Mouse (Mus musculus): ENCODE results near the gene Chst15.

Gene Chst15

GRCm38 (mm10) chr7:132317036-132317541, at the start of gene Chst15:
TSS of gene Chst15 (minus strand) at chr7:132317228.
- peak in 1 of 2 experiments; percentile 64 for DNase-seq (ENCODE audit: inconsistent age in 2 of 2, low spot score in 1 of 2)

- no peak for DNase-seq (ENCODE audit: inconsistent age in 2 of 2, low spot score in 1 of 2)
Observed at GRCm38 (mm10) chr7:132365703-132366384, 48.8 kb upstream of the Chst15 start.

DNA sequence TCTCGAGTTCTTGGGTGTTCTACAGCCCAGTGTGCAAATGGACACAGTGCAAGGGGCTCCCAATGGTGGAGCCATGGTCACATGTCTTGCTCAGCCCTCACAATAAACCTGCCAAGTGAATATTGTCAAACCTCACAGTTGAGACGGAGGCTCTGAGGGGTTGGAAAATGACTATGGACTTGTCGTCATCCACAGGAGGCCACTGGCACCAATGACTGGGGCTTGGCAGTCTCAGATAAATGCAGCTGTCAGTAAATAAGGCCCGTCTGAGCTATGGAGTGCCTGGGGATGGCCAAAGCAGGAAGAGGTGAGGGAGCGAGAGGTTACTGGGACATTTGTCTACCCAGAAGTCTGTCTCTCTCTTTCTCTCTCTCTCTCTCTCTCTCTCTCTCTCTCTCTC, 48.1 kb upstream of the Chst15 start:
- DNase-seq (ENCODE audit: inconsistent age in 2 of 2, low spot score in 1 of 2): no peak

- DNase-seq (ENCODE audit: inconsistent age in 2 of 2, low spot score in 1 of 2): no peak
Observed at GRCm38 (mm10) chr7:132364506-132364905, 47.5 kb upstream of the Chst15 start.

DNA sequence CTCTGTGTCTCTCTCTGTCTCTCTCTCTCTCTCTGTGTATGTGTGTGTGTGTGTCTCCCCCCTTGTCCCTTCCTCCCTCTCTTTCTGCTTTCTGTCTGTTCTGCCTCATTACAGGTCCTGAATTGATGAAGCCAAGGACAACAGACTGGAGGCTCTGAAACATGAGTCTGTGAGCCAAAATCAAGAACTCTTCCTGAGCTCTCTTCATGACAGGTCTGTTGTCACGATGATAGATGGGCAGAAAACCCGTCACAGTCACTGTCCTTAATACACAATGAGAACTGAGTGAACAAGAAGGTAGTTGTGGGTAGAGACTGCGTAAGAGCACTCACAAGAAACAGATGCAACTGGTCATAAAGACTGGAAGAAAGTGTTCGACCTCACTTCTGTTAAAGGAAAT, 43.3 kb upstream of the Chst15 start:
- no peak for DNase-seq (ENCODE audit: inconsistent age in 2 of 2, low spot score in 1 of 2)

GRCm38 (mm10) chr7:132358709-132359108, 41.7 kb upstream of the Chst15 start:
- DNase-seq (ENCODE audit: inconsistent age in 2 of 2, low spot score in 1 of 2): peak; percentile 46 to 71

DNA sequence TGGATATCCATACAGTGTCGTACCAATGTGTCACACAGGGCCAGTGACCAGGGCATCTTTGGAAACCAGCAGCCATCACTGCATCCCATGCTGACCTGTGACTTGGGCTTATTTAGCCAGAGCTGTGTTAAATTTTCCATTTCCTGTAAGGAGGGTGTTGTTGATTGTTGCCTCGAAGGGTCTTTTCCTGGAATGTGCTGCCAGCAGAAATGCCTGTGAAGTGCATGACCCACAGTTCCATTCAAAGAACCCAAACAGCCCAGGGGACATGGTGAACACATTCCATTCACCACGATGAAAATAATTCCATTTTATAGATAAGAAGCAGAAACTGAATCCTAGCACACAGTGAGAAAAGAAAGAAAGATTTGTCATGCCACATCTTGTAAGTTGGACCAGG, 41.2 kb upstream of the Chst15 start:
- DNase-seq (ENCODE audit: inconsistent age in 2 of 2, low spot score in 1 of 2): peak in 1 of 2 experiments; percentile 27

DNA sequence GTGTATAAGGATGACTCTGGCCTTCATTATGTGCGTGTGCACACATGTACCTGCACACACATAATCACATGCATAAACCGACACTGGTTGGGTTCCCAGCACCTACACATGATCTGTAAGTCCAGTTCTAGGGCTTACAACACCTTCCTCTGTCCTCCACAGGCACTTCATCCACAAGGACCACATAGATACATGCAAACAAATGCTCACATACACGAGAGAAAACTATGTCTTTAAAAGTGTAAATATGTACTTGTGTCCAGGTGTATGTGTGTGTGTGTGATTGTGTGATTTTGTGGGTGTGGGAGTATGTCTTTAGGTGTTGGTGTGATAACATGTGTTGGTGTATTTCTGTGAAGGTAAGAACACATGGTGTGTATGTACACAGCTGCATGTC, 40.8 kb upstream of the Chst15 start:
- DNase-seq (ENCODE audit: inconsistent age in 2 of 2, low spot score in 1 of 2): no peak

DNA sequence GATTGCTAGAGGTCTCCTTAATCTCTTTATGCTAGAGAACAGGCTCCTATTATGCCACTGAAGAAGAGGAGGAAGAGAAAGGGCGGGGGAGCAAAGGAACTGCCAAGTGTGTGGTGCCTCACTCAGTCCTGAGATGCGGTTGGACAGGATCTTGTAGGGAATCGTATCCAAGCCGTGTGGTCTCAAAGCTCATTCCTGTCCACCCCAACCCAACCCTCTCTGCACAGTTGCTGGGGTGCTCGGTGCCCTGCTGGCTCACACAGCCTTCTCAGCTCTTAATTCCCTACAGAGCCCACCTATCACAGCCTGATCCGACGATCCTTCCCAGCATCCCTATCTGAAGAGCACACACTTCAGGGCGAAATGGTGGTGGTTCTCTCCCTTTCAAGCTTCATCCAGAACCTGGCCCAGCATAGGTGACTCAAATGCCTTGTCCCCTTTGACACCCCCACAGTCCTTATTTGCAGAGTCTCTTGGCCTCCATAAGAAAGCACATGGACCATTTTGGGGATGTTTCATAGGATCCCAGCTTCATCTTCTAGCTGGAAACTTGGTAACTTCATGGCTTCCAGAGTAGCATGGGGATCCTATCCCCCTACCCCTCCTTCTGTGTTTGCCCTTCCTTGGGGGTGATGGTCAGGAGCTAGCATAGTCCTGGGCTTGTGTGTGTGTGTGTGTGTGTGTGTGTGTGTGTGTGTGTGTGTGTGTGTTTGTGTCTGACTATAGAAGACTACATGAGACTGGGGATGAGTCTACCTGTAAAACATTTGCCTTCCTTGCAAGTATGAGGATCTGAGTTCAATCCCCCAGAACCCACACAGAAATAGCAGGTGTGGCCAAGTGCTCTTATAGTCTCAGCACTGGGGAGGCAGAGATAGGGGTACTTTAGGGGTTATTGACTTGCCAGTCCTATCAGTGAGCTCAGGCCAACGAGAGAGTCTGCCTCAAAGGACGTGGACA, 40.1 kb upstream of the Chst15 start:
- no peak for DNase-seq (ENCODE audit: inconsistent age in 2 of 2, low spot score in 1 of 2)

DNA sequence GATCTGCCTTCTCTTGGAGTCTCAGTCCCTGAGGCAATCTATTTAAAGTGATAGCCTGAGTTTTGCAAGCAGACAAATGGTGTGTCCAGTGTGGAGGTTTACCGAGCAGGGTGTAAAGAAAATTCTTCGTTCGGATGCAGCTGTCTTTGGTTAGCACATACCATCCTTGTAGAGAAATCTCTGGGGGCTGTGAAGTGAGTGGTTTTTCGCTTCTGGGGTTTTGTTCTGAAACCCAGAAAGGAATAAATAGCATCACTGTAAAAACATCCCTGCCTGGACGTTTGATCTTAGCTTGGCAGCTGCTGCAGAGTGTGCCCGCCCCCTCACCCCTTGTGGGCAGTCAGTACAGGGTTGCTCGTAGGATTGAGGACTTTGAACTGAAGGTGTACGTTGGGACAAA, 39.2 kb upstream of the Chst15 start:
- DNase-seq (ENCODE audit: inconsistent age in 2 of 2, low spot score in 1 of 2): no peak

DNA sequence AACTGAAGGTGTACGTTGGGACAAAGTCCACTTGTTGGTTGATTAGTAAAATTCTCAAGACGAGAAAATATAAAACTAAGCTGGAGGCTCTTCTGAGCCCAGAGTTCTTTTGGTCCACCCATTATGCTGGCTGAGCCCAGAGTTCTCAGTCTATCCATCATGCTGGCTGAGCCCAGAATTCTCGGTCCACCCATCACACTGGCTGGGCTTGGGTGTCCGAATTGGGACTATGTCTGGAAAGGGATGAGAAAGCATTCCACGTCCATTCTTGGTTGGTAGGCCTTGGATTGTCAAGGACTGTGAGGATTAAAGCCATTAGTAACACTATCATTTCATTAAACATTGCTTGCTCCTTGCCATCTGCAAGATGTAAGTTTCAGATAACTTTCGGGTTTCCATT, 38.7 kb upstream of the Chst15 start:
- DNase-seq (ENCODE audit: inconsistent age in 2 of 2, low spot score in 1 of 2): no peak

GRCm38 (mm10) chr7:132349075-132349572, 32.1 kb upstream of the Chst15 start:
- no peak for DNase-seq (ENCODE audit: inconsistent age in 2 of 2, low spot score in 1 of 2)

DNA sequence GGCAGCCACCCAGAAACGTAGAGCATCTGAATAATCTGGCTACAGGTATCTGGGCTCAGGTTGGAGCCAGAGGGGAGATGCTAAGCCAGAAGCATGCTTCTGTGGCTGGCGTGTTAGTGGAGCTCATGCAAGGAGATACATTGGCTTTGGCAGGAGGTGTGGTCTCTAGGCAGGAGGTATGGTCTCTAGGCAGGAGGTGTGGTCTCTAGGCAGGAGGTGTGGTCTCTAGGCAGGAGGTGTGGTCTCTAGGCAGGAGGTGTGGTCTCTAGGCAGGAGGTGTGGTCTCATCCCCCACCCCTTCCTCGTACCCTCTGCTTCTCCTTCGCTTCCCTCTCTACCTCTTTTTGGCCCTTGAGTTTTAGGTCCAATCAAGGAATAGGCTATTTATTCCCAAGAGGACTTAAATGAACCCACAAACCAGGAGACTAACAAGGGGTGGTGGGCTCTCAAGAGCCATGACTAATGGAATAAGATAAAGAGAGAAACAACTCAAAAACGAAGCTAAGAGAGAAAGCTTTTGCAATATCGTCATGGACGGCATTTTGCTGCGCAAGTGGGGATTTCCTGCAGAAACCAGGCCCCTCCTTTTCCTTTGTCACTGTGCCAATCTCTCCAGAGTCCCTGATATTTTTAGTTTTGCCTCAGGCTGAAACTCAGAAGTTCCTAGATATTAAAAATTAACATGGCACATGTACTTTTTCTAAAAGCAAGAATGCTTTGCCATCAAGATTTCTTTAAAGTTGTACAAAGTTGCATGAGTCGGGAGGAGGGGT, 30.4 kb upstream of the Chst15 start:
- DNase-seq (ENCODE audit: inconsistent age in 2 of 2, low spot score in 1 of 2): peak; percentile 34 to 72

GRCm38 (mm10) chr7:132345526-132346070, 28.6 kb upstream of the Chst15 start:
- DNase-seq (ENCODE audit: inconsistent age in 2 of 2, low spot score in 1 of 2): peak; percentile 34 to 81

GRCm38 (mm10) chr7:132344606-132345005, 27.6 kb upstream of the Chst15 start:
- peak in 1 of 2 experiments; percentile 78 for DNase-seq (ENCODE audit: inconsistent age in 2 of 2, low spot score in 1 of 2)

GRCm38 (mm10) chr7:132343900-132344299, 26.9 kb upstream of the Chst15 start:
- no peak for DNase-seq (ENCODE audit: inconsistent age in 2 of 2, low spot score in 1 of 2)

- DNase-seq (ENCODE audit: inconsistent age in 2 of 2, low spot score in 1 of 2): no peak
Observed at GRCm38 (mm10) chr7:132343146-132343545, 26.1 kb upstream of the Chst15 start.

GRCm38 (mm10) chr7:132339041-132339839, 22.2 kb upstream of the Chst15 start:
- peak in 1 of 2 experiments; percentile 27 for DNase-seq (ENCODE audit: inconsistent age in 2 of 2, low spot score in 1 of 2)

DNA sequence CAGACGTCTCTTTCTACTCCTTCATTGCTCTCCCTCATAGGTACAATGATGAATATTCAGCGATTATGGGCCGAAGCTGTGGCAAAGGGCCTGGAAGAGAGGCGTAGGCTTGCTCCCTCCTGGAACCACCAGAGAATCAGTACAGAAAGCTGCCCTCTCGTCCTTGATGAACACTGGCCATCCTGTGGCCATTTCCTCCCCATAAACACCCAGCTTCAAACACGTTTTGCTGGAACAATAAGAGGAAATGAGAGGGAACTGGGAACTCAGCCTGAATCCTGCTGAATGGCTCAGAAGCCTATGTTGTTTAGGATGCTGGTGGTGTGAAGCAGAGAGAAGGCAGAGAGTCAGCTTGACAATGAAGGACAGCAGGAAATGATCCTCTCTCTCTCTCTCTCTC, 21.3 kb upstream of the Chst15 start:
- DNase-seq (ENCODE audit: inconsistent age in 2 of 2, low spot score in 1 of 2): peak in 1 of 2 experiments; percentile 59
